Mouse (Mus musculus) adrenal gland, postnatal 25 days (tissue): ENCODE measurements at regions not wholly inside any gene's neighbourhood (a gene's known extent, or its start where the extent isn't known, plus 50 kb on each side); places are given as distances from the start of the nearest gene placed in this dataset.

Source experiments
- DNase-seq: peaks from one replicate; pipeline ENCODE4 v3.0.0; 2021; ENCODE audit warnings: mixed read lengths

- DNase-seq, result no peak
Measured at GRCm38 (mm10) chr8:115906650-115907049, 199.1 kb upstream of the Maf start.

DNA sequence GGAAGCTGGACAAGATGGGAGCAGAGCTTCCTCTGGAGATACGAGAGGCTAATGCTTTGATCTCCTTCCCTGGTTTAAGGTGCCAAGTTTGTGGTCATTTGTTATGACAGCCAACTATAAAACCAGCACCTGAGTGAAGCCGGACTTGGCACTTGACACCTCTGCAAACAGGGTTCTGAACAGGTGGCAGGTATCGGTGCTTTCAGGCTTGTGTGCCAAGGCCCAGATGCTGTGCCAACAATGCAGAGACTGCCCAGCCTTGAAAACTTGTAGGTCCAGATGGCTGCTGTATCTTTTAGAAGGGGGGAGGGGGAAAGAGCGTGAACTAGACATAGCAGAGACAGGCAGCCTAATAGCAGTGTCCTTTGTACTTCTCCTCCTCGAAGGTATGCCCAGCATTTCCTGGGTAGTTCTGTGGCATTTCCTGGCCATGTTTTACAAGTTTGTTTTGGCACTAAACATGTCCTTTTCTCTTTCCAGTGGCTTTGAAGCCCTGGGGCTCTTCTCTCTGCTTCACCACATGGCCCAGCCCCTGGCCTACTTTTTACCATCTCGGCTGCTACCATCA, 196.3 kb upstream of the Maf start:
- DNase-seq, result no peak

- no peak for DNase-seq
Measured at GRCm38 (mm10) chr8:115897521-115898178, 190.1 kb upstream of the Maf start.

DNA sequence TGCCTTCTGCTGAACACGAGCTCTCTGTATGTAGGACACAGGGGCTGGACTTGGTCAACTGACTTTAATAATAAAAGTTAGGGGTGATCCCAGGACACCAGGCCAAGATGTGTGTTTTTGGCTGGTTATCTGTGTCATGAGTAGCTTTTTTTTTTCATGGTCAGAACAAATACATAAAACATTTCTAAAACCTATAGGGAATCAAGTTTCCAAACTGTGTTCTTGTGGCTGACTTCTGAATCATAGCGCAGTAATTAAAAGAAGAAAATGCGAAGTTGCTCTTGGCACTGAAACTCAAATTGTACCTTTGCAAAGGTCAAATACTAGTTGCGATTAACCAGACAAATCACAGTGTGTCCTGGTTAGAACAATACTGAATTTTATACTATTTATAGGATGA, 189.5 kb upstream of the Maf start:
- DNase-seq, result no peak

- DNase-seq, result no peak
Measured at GRCm38 (mm10) chr8:115896066-115896465, 188.5 kb upstream of the Maf start.

DNA sequence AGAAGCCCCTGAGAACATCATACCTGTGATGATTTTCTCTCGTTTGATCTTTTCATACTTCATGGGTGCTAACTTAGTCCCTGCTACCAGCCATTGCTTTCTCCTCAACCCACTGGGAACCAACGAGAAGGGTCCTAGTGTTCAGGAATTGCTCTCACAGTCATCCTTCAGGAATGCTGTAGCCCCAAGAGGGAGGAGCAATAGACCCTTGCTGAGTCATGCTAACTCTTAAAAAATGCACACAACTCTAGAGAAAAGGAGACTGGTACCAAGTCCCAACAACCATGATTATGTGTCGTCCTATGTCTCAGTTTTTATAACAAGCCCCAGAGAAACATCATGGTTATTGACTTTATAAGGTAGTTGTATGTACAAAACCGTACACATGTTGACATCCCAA, 180.7 kb upstream of the Maf start:
- DNase-seq, result no peak

- DNase-seq, result no peak
Measured at GRCm38 (mm10) chr8:115885121-115885743, 177.6 kb upstream of the Maf start.

DNA sequence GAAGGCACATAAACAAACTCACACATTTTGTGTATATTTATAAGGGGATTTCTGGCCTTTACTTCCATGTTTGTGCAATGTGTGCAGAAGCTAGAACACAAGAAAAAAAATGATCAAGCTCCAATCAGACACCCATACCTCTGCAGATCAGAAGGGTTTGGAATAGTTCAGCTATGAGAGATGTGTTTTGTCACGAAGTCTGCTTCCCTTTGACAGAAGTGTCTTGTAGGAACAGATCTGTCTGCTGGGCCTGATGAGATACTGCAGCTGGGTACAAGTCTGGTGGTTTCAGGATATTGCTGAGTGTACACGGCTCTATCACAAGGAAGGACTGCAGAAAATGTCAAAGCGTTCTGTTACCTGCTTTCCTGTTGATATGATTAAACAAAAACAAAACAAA, 176.2 kb upstream of the Maf start:
- no peak for DNase-seq

- no peak for DNase-seq
Measured at GRCm38 (mm10) chr8:115881881-115882280, 174.3 kb upstream of the Maf start.

GRCm38 (mm10) chr8:115874789-115875188, 167.2 kb upstream of the Maf start:
- DNase-seq, result no peak

DNA sequence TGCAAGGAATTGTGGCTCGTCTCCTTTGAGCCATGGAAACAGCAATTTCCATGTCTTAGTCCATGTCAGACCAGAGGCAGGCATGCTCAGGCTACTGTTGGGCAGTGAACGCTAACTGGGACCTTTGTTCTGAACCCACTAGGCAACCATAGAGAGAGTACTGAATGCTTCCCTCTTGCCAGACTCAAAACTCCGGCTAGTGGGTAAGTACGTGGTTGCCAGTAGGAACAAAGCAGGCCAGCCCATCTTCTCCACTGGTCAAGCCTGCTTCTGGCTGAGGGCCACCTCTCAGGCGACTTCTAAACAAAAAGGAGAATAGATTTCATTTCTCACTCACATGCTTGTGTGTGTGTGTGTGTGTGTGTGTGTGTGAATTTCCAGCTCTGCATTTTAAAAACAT, 163.8 kb upstream of the Maf start:
- no peak for DNase-seq

- DNase-seq, result no peak
Measured at GRCm38 (mm10) chr8:115861381-115861780, 153.8 kb upstream of the Maf start.

DNA sequence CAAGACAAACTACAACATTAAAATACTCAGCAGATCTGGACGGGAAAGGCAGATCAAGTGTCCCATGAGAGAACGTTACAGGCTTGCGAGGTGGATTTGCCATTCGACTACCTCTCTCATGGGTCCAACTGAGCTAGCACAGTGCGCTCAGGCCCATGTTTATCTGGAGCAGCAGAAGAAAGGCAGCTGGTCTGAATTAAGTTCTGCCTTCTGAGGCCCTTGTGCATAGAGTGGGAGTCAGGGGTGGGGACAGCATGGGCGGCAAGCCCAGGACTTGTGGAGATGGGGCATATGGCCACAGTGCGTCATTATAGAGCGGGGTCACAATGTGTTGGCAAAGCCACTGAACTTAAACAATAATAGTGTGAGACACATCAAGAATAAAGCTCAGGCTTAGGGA, 151.8 kb upstream of the Maf start:
- DNase-seq, result no peak

- no peak for DNase-seq
Measured at GRCm38 (mm10) chr8:115856816-115857215, 149.2 kb upstream of the Maf start.

DNA sequence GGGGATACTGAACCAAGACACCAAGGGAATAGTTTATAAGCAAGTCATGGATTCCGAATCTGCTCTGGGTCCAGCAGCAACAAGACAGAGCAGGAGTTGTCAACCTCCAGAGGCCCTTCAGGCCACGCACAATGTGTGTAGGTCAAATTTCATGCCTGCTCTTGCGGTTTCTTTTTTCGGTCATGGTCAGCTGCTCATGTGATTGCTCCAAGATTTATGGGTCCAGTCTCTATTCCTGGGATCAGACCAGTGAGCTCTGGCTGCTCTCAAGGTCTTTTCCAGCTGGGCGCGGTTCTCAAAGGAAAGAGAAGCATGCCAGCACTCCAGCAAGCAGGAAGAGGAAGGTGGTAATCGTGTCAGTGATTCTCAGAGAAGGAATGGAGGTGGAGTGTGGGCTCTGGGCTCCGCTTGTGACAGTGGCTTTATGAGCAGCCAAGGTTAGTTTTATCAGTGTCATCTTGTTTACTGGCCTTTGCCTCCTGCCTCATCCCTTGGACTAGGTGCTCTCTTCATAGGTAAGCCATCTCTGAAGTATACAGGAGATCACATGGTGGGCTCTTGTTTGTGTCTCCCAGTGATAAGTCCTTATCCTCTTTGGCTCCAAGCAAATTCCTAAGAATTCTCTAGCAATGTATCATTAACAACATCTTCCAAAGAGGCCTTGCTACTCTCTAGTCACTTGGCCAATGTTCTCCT, 148.5 kb upstream of the Maf start:
- DNase-seq, result no peak

- DNase-seq, result no peak
Measured at GRCm38 (mm10) chr8:115854209-115854900, 146.8 kb upstream of the Maf start.

DNA sequence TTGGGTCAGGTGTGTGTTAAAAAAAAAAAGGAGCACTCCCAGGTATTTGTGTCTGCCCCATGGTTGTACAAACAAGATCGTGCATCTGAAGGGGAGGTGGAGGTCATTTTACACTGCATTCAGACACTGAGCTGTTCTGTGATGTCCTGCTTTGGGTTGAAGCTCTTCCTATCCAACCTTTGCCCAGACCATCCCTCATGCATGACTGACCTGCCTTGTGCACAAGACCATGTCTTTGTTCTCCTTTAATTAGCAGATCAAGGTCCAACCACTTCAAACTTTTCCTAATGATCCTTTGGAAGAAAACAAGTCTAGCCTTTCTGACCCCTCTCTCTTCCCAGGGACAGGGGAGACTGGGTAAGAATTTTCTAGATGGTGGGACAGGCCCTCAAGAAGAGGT, 143.0 kb upstream of the Maf start:
- DNase-seq, result no peak

- DNase-seq, result no peak
Measured at GRCm38 (mm10) chr8:115833391-115833790, 125.8 kb upstream of the Maf start.

DNA sequence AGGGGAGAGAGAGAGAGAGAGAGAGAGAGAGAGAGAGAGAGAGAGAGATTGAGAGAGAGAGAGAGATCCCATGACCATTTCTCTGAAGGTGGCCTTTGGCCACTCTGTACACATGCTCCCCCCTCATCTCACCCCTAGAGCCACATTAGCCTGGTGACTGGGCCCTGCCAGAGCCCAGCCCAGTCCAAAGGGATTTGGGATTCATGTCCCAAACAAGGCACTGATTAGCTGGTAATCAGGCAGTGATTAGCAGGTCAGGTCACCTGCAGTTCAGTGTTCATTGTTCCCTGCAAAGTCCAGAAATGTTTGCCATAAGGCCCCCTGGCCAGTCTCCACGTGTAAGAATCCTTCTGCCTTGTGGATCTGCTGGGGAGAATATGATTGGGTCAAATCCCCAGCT, 124.1 kb upstream of the Maf start:
- DNase-seq, result no peak

GRCm38 (mm10) chr8:115830012-115830662, 122.5 kb upstream of the Maf start:
- DNase-seq, result no peak

DNA sequence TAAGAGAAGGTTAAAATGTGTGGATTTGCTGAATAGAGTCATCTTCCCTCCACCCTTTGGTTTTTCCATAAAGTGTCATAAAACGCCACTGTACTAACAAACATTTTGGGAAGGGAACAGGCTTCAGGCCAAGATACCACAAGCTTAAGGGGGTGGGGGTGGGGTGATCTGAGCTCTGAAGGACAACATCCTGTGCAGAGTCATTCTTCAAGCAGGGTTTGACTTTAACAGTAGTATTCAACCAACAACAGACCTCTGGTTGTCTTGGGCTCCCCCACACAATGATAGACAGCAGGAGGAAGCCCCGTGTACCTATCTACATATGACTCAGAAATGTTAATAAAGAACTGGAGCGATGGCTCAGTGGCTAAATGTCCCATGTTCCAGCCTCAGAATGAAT, 118.9 kb upstream of the Maf start:
- DNase-seq, result no peak

GRCm38 (mm10) chr8:115825899-115826502, 118.4 kb upstream of the Maf start:
- DNase-seq, result no peak
